21 mouse cellular contexts compared by ENCODE assay signal in genomic region chr5:15979225-15979624, GRCm38 (mm10).
"Had no signal": no experiment of that assay in that cellular context is flagged by ENCODE, and none has a peak within 500 bp of the region (broad histone marks: within the 10 kb centered on the region; RNA-seq: fewer than 3 reads in every experiment).

No protein-coding gene starts in this region.

- H3K4me1 ChIP-seq: heart, embryonic 10.5 days; liver, embryonic 12.5 days had no signal

- H3K36me3 ChIP-seq: heart, embryonic 10.5 days; heart, embryonic 12.5 days; hindbrain, embryonic 13.5 days; limb, embryonic 13.5 days; limb, embryonic 15.5 days; liver, embryonic 12.5 days had no signal

- H3K4me2 ChIP-seq: heart, embryonic 12.5 days; hindbrain, embryonic 13.5 days; limb, embryonic 13.5 days; limb, embryonic 15.5 days; liver, embryonic 12.5 days had no signal

- ATAC-seq: forebrain, postnatal 0 days; hindbrain, postnatal 0 days; intestine, embryonic 16.5 days; liver, embryonic 12.5 days had no signal

- H3K9ac ChIP-seq: forebrain, postnatal 0 days; heart, embryonic 12.5 days; hindbrain, embryonic 13.5 days; limb, embryonic 13.5 days; limb, embryonic 15.5 days; liver, embryonic 12.5 days; liver, embryonic 14.5 days had no signal

- DNase-seq: forebrain, postnatal 0 days; gastrocnemius, postnatal 14 days; gastrocnemius, postnatal 36 days; heart, adult 18-20 months; heart, postnatal 10 days; kidney, adult 11 months; kidney, adult 2 months; kidney, postnatal 36 days; layer of hippocampus, adult 9-11 months; layer of hippocampus, postnatal 36 days; left cerebral cortex, postnatal 4 days; lung, adult 18-20 months had no signal

- H3K9me3 ChIP-seq: heart, embryonic 10.5 days; heart, embryonic 12.5 days; hindbrain, embryonic 13.5 days; limb, embryonic 13.5 days; limb, embryonic 15.5 days; liver, embryonic 12.5 days had no signal

- H3K27ac ChIP-seq: heart, embryonic 10.5 days; hindbrain, embryonic 13.5 days; hindbrain, postnatal 0 days; limb, embryonic 13.5 days; limb, embryonic 15.5 days; liver, embryonic 12.5 days; liver, embryonic 14.5 days had no signal

- H3K4me3 ChIP-seq: heart, embryonic 10.5 days; heart, embryonic 12.5 days; hindbrain, embryonic 13.5 days; limb, embryonic 13.5 days; limb, embryonic 15.5 days; liver, embryonic 12.5 days had no signal

- H3K27me3 ChIP-seq: heart, embryonic 12.5 days; limb, embryonic 13.5 days; limb, embryonic 15.5 days; liver, embryonic 12.5 days had no signal
